Comparison of ENCODE assay signal across 8 mouse cellular contexts in the genomic region with DNA sequence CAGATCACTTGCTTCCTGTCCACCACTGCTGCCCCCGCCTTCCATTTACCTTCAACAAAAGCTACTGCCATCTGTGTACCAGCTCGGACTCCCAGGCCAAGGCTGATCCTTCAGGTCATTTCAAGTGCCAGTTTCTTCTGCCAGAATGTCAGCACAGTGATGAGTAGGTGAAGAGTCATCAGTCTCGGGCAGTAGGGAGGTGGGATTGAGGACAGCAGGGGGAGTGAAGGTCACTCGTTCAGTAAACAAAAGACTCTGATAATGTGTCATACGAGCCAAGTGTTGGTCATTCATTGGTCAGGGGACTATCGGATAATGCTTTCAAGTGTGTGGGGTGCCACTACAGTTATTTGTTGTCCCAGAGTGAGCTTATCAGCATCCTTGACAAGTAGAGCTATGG.
DNase-seq lines count a peak whose midpoint lies in the region; ATAC-seq and TF ChIP-seq lines count a peak whose summit lies in the region.
"Not testable (repeated sequence)": the region's sequence is repeated elsewhere in the genome, so short reads cannot be mapped to it uniquely, and the experiment has no call there.

No protein-coding gene starts in this region.

- H3K79me2 ChIP-seq in liver, adult 2 months (ENCODE audit: control insufficient read depth, insufficient read depth, low read length): not testable (repeated sequence)

- TF ChIP-seq CTCF in heart, postnatal 0 days (IDR thresholded peaks at IDR 0.05; ENCODE audit: low read depth); liver, adult 2 months (IDR thresholded peaks at IDR 0.05; ENCODE audit: low read depth, low read length): not testable (repeated sequence)

- not testable (repeated sequence) for H3K4me2 ChIP-seq in heart, postnatal 0 days (ENCODE audit: low read depth, low read length)

- peak; percentile 75 for DNase-seq in adrenal gland, adult 8-10 months
- DNase-seq in adrenal gland, postnatal 25 days: peak; percentile 18
- DNase-seq in heart, adult 11 months: peak; percentile 98
- DNase-seq in heart, adult 8-10 months (ENCODE audit: low spot score): peak; percentile 38
- peak; percentile 6 for DNase-seq in heart, postnatal 0 days (ENCODE audit: low spot score)
- DNase-seq in heart, postnatal 25 days (ENCODE audit: low spot score): peak; percentile 2
- peak; percentile 89 for DNase-seq in liver, adult 2 months (ENCODE audit: extremely low read depth, low read depth, low spot score)
- DNase-seq in testis, postnatal 14 days (ENCODE audit: low spot score): peak; percentile 71

- TF ChIP-seq POLR2A in liver, adult 2 months (IDR thresholded peaks at IDR 0.05; ENCODE audit: extremely low read depth, insufficient read depth, low read length): not testable (repeated sequence)

- H3K9ac ChIP-seq in heart, postnatal 0 days (replicated peaks; ENCODE audit: low read depth, low read length); liver, adult 2 months (ENCODE audit: low read depth, low read length): not testable (repeated sequence)

- not testable (repeated sequence) for H3K36me3 ChIP-seq in heart, postnatal 0 days (replicated peaks; ENCODE audit: control insufficient read depth, insufficient read depth, low read length); liver, adult 2 months (ENCODE audit: control insufficient read depth, insufficient read depth, low read length)

- H3K27me3 ChIP-seq in heart, postnatal 0 days (ENCODE audit: control insufficient read depth, insufficient read depth, low read length); liver, adult 2 months (ENCODE audit: control insufficient read depth, insufficient read depth, low read length): not testable (repeated sequence)

- ATAC-seq in heart, postnatal 0 days (ENCODE audit: insufficient read depth, low read depth): peak; percentile 64

- WGBS in heart, postnatal 0 days: 22% methylated on average over 6 of the region's 6 CpGs
- 26% methylated on average over 6 of the region's 6 CpGs for WGBS in liver, adult 2 months

- H3K4me1 ChIP-seq in heart, postnatal 0 days (ENCODE audit: control insufficient read depth, insufficient read depth); liver, adult 2 months (ENCODE audit: control insufficient read depth, insufficient read depth, low read length): not testable (repeated sequence)

- not testable (repeated sequence) for TF ChIP-seq EP300 in heart, postnatal 0 days (IDR thresholded peaks at IDR 0.05; ENCODE audit: low read depth)

- H3K9me3 ChIP-seq in heart, postnatal 0 days (replicated peaks; ENCODE audit: control insufficient read depth, low read length): not testable (repeated sequence)

- intact Hi-C loops in heart, postnatal 25 days (cut with DNase I): not testable (repeated sequence)

- H3K4me3 ChIP-seq in heart, postnatal 0 days (ENCODE audit: low read depth, low read length); liver, adult 2 months (ENCODE audit: insufficient read depth, low read depth, low read length): not testable (repeated sequence)

- H3K27ac ChIP-seq in heart, postnatal 0 days (ENCODE audit: low read depth); liver, adult 2 months (replicated peaks; ENCODE audit: insufficient read depth, low read depth, low read length): not testable (repeated sequence)

Comparison
In these comparisons a context has a peak if more than half of its experiments do, and no peak if none do; other contexts are left out.
1. DNase-seq: peak in every context shown above with its lines; median percentile 98 in heart, adult 11 months; 89 in liver, adult 2 months; 75 in adrenal gland, adult 8-10 months; 71 in testis, postnatal 14 days; 38 in heart, adult 8-10 months; 18 in adrenal gland, postnatal 25 days; 6 in heart, postnatal 0 days; 2 in heart, postnatal 25 days.